Mouse (Mus musculus) neural tube, embryonic 11.5 days (tissue): ENCODE results near the gene Kl. TPM values are rescaled to one million over a fixed set of nuclear protein-coding genes. Genes with fewer than 3 reads are reported as not detected.

Experiments
- ATAC-seq: fragments of 200-750 bp; cut with Nextera tagmentation; 2 replicates; pipeline ENCODE4 v1.8.0; 2017; ENCODE audit warnings: moderate number of reproducible peaks, mild to moderate bottlenecking, moderate TSS enrichment, moderate library complexity; ENCODE audit not compliant: insufficient read depth, low FRiP score, low TSS enrichment
- DNase-seq: peaks from one replicate; pipeline ENCODE4 v3.0.0-alpha.2; 2015; ENCODE audit warnings: low spot score
- H3K27ac ChIP-seq: fragments of 300-500 bp; sonication (generic); 2 replicates; pipeline ENCODE4 v1.5.1; 2014; ENCODE audit warnings: low read depth, mild to moderate bottlenecking, low read length
- H3K27me3 ChIP-seq: fragments of 300-500 bp; sonication (generic); 2 replicates; pipeline ENCODE4 v1.6.1; 2014; ENCODE audit warnings: mild to moderate bottlenecking, low read length, mixed read lengths; ENCODE audit not compliant: control insufficient read depth, insufficient read depth
- H3K36me3 ChIP-seq: fragments of 300-500 bp; sonication (generic); 2 replicates; pipeline ENCODE4 v1.6.1; 2014; ENCODE audit warnings: mild to moderate bottlenecking, low read length, moderate library complexity, mixed read lengths; ENCODE audit not compliant: control insufficient read depth, insufficient read depth
- H3K4me1 ChIP-seq: fragments of 300-500 bp; sonication (generic); 2 replicates; pipeline ENCODE4 v1.6.1; 2014; ENCODE audit warnings: low read length, mixed read lengths; ENCODE audit not compliant: control insufficient read depth, insufficient read depth
- H3K4me2 ChIP-seq: fragments of 300-500 bp; sonication (generic); 2 replicates; pipeline ENCODE4 v1.6.1; 2014; ENCODE audit warnings: low read depth, mild to moderate bottlenecking, moderate library complexity
- H3K4me3 ChIP-seq: fragments of 300-500 bp; sonication (generic); 2 replicates; pipeline ENCODE4 v1.5.1; 2014; ENCODE audit warnings: low read depth, low read length
- H3K9ac ChIP-seq: fragments of 300-500 bp; sonication (generic); 2 replicates; pipeline ENCODE4 v1.6.1; 2014; ENCODE audit warnings: mild to moderate bottlenecking, low read length
- H3K9me3 ChIP-seq: fragments of 300-500 bp; sonication (generic); 2 replicates; pipeline ENCODE4 v1.6.1; 2016; ENCODE audit warnings: low read length; ENCODE audit not compliant: control insufficient read depth
- WGBS: fragments of 180-500 bp; shearing (Covaris S2); extraction: QIAGEN DNeasy Blood & Tissue Kit; methylation state at CpG from one replicate; pipeline ENCODE4 v1.1.7; 2014; 5-methylcytosine and 5-hydroxymethylcytosine counted together
- polyA plus RNA-seq: library from polyadenylated mRNA; unstranded; fragments of >200 nt; fragmentation: Nextera tagmentation; extraction: Ambion mirVana; gene quantifications from 2 replicates; pipeline ENCODE4 v1.2.1, GENCODE M21; 2014

The Kl gene
- polyA plus RNA-seq, 1 experiment from 2014 or later: 0.32 TPM

DNA sequence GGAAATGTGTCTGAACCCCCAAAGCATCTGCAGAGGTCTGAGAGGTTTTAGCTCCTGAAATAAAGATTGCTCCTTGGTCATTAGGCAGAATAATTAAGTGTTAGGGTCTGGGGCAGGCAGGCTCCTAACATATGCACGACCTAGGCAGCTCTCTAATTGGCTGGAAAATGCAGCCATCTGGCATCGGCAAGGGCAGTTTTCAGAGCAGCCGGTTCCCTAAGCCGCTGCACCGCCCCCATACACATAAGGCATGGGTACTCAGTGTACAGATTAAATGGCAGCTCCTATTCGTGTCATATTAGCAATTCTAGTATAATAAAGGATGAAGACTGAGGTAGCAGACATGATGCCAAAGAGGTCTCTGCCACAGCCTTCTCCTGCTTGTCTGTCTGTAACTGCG, 74.8 kb downstream of the Kl start:
- Histone ChIP-seq H3K4me1 (0 out of 2 replicates have a peak, but pooled peaks cover 3% of the 10 kb centered on the region), H3K9me3 (no peaks in the 10 kb centered on the region), H3K4me2 (no peak overlapping the region), H3K36me3 (no peaks in the 10 kb centered on the region), H3K27me3 (no peaks in the 10 kb centered on the region), H3K4me3 (no peak overlapping the region), H3K27ac (no peak overlapping the region), H3K9ac (no peak overlapping the region)
- ATAC-seq (peak; percentile 73; the same call in 1 of the 2 replicates), DNase-seq (no peak)
- WGBS: 34% methylated on average over 7 of the region's 7 CpGs

DNA sequence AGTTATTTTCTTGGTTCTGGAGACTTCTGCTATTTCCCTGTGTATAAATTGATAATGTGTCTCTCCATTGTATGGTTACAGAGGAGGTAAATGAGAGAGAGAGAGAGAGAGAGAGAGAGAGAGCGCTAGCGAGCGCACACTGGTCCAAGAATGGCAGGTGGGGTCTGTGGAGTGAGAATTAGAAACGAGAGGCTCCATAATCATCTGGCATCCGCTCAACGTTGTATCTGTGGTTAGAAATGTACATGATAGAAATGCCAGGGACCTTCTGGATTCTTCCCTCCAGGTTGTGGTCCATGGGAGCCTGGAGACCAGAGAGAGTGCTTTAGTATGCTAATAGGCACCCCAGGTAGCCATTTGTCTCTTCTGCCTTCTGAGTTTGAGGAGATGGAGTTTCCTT, 76.5 kb downstream of the Kl start:
- DNase-seq: no peak
- no peak overlapping the region for H3K4me2 ChIP-seq
- ATAC-seq: no peak
- H3K27ac ChIP-seq: no peak overlapping the region
- H3K9ac ChIP-seq: no peak overlapping the region
- H3K36me3 ChIP-seq: no peaks in the 10 kb centered on the region
- no peaks in the 10 kb centered on the region for H3K9me3 ChIP-seq
- no peaks in the 10 kb centered on the region for H3K4me1 ChIP-seq
- H3K27me3 ChIP-seq: no peaks in the 10 kb centered on the region
- H3K4me3 ChIP-seq: no peak overlapping the region
- 75% methylated on average over 6 of the region's 6 CpGs for WGBS

DNA sequence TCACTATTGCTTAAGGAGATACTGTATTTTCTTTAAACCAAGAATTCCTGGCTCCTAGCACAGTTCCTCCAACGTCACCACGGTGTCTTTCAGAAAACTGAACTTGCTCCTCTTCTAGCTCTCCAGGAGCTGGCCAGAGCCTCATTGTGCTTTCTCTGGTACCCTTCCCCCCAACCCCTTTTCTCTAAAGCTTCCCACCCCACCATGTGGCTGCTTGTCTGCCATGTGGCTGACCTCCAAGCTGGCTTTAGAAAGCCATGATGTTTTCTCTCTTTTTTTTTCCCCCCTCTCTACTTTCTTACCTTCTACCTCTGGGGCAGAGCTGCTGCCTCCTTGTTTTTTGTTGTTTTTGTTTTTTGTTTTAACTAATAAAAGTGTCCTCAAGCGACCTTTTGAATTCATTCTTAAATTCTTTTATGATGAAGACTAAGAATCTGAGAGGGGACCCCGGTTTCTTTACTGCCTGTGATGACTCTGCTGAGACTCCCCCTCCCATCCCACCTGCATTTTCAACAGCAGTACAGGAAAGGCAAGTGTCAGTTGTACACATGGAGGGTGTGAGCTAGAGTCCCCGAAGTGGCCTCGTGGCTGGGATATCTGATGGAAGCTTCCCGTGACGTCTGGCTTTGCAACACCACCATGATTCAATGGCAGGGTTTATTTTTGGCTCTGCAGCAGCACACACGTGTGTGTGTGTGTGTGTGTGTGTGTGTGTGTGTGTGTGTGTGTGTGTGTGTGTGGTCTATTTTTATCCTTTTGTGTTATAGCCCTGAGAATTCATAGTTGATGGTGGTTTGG, 82.5 kb downstream of the Kl start:
- Histone ChIP-seq H3K9ac (no peak overlapping the region), H3K4me3 (no peak overlapping the region), H3K4me2 (no peak overlapping the region), H3K27me3 (no peaks in the 10 kb centered on the region), H3K36me3 (no peaks in the 10 kb centered on the region), H3K9me3 (no peaks in the 10 kb centered on the region), H3K4me1 (no peaks in the 10 kb centered on the region), H3K27ac (no peak overlapping the region)
- no peak for DNase-seq
- ATAC-seq: no peak
- 74% methylated on average over 9 of the region's 9 CpGs for WGBS

DNA sequence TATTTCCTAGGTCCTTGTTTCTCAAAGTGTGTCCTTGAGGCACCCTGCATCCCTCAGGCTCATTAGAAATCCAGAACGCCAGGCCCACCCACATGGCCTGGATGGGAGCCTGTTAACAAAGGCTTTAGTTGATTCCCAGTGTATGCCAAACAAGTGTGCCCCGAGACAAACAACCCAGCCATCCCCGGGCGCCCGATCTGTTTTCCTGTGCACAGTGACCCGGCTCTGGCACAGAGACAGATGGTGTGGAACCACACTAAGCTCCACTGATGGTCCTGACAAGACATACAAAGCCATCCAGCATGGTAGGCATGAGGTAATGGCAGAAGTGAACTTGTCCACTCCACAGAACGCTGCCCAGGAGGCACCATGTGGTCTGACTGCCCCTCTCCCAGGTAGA, 85.5 kb downstream of the Kl start:
- no peak overlapping the region for H3K27ac ChIP-seq
- H3K36me3 ChIP-seq: no peaks in the 10 kb centered on the region
- no peaks in the 10 kb centered on the region for H3K27me3 ChIP-seq
- 85% methylated on average over 7 of the region's 7 CpGs for WGBS
- H3K4me2 ChIP-seq: no peak overlapping the region
- no peak overlapping the region for H3K4me3 ChIP-seq
- no peak overlapping the region for H3K9ac ChIP-seq
- no peak for ATAC-seq
- DNase-seq: no peak
- H3K4me1 ChIP-seq: no peaks in the 10 kb centered on the region
- H3K9me3 ChIP-seq: no peaks in the 10 kb centered on the region

DNA sequence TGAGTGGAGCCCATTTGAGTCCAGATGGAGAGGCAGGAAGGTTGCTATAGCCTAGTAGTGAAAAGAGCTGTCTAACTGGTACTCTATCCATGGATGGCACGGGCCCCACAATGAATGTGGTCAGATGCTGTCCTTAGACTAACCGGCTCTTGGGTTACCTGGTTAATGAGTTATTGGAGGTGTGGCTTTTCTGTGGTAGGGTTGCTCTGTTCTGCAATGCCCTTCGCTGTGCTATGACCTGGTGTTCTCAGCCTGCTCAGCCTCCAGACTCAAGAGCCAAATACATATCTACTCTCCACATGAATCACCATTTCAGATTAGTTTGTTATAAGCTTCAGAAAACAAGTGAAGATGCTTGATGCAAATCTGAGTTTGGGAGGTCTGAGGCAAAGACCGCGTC, 90.5 kb downstream of the Kl start:
- no peak overlapping the region for H3K4me2 ChIP-seq
- no peak overlapping the region for H3K9ac ChIP-seq
- ATAC-seq (no peak), DNase-seq (no peak)
- H3K4me1 ChIP-seq: no peaks in the 10 kb centered on the region
- WGBS: 94% methylated on average over 5 of the region's 5 CpGs
- no peak overlapping the region for H3K4me3 ChIP-seq
- no peaks in the 10 kb centered on the region for H3K9me3 ChIP-seq
- no peaks in the 10 kb centered on the region for H3K36me3 ChIP-seq
- no peaks in the 10 kb centered on the region for H3K27me3 ChIP-seq
- H3K27ac ChIP-seq: no peak overlapping the region
